Mouse (Mus musculus) right cerebral cortex, postnatal 14 days (tissue): ENCODE measurements around the gene Tmem167b.
A peak's percentile ranks its signal among the peaks of the same experiment; 100 is the strongest.
"Not testable (repeated sequence)": the region's sequence is repeated elsewhere in the genome, so short reads cannot be mapped to it uniquely, and the experiment has no call there.

Experiments
- DNase-seq: peaks from one replicate; pipeline ENCODE4 v3.0.0; 2022

Tmem167b gene

DNA sequence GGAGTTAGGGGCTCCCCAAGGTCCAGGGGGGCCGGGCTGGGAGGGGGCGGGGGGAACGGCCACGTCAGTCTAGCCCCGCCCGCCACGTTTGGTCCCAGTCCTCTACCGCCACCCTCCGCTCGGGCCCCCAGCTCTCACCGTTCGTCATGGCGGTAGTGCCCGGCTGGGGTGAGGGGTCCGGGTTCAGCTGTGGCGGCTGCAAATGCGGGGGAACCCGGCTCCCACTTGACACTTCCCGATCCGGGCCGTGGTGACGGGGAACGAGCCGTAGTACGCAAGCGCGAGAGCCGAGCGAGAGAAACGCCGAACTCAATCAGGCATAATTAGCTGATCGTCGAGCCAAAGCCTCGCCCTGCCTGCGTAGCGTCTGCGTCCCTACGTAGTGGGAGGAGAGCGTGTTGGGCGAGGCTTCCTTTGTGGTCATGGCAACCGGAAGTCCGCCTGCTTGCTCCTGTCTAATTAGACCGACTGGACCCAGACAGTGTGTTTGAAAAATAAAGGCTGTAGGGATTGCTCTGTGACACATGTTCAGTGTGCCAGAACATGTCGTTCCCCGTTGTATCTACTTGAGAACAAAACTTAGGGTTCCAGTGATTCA, at the start of gene Tmem167b:
Gene Tmem167b (minus strand): TSS at position 334 of the 598 bp plus-strand sequence.
- DNase-seq, result peak; percentile 96

DNA sequence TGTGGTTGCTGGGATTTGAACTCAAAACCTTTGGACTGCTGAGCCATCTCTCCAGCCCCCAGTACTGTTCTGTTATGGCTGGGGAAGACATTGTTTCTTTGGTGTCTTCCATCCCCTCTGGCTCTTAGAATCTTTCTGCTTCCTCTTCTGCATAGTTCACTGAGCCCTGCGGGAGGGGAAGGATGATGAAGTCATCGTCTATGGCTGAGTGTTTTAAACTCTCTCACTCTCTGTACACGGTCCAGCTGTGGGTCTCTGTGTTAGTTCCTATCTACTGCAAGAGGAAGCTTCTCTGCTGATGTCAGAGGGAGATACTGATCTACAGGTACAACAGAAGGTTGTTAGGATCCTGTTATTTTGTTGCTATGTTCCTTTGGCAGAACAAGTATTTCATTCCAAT, 46.6 kb upstream of the Tmem167b start:
- no peak for DNase-seq

GRCm38 (mm10) chr3:108591530-108592522, 29.6 kb upstream of the Tmem167b start:
- DNase-seq, result peak; percentile 25

GRCm38 (mm10) chr3:108590786-108591529, 28.7 kb upstream of the Tmem167b start, which contains the start of gene Wdr47:
Gene Wdr47 (plus strand): TSS chr3:108591279.
- peak; percentile 95 for DNase-seq

DNA sequence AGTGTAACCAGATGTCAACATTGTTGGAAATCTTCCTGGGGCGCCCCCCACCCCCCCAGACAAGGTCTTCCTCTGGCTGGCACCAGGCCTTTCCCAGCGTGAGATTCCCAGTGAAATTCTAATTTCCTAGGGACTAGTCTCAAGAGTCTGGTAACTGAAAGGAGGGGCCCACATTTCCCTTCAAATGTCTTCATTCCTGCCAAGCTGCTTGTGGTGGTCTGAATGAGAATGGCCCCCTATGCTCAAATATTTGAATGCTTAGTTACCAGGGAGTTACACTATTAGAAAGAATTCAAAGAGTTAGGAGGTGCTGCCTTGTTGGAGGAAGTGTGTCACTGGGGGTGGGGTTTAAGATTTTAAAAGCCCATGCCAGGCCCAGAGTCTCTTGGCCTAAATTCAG, 26.2 kb upstream of the Tmem167b start:
- no peak for DNase-seq

- DNase-seq, result no peak
Observed at GRCm38 (mm10) chr3:108584580-108584979, 22.3 kb upstream of the Tmem167b start.

- DNase-seq, result no peak
Observed at GRCm38 (mm10) chr3:108574018-108574417, 11.8 kb upstream of the Tmem167b start.

- no peak for DNase-seq
Observed at GRCm38 (mm10) chr3:108572309-108573010, 10.2 kb upstream of the Tmem167b start.

DNA sequence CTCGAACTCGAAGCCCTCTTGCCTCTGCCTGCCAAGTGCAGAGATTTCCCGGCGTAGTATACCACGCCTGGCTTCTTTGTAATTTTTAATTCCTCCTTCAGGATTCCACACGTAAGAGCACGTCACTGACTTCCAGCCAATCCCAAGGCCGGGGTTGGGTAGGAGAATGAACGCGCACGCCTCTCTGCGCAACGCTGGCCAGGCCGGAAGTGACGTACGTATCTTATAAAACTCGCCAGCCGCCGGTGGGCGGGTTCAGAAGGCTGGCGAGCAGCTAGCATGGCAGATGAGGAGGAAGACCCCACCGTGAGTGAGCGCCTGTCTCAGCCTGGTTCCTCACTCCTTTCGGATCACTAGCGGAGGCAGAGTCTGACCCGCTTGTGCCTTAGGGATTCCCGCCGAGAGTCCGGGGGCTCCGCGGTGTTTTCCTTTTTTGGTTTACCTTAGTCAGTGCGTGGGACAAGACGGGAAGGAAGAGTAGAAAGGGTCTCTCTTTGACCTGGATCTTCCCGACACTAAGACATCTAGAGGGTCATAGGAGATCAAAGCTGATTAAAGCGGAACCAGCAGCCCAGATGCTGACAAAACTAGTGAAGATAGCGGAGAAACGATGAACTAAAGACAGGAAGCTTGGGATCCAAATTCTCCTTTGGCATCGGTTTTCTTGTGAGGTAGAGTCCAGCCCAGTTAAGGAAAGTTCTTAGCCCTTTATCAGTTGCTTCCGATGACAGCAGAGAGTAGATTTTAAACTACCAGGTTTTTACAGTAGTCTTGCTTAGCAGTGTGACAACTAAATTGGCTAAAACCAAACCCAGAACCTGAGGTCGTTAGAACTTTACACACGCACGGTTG, 9.4 kb upstream of the Tmem167b start, which contains the start of gene Taf13:
Gene Taf13 (plus strand): TSS at position 256 of the 852 bp plus-strand sequence.
- peak; percentile 95 for DNase-seq

GRCm38 (mm10) chr3:108570813-108571212, 8.5 kb upstream of the Tmem167b start:
- DNase-seq, result no peak

GRCm38 (mm10) chr3:108569636-108570035, 7.4 kb upstream of the Tmem167b start:
- DNase-seq, result not testable (repeated sequence)

DNA sequence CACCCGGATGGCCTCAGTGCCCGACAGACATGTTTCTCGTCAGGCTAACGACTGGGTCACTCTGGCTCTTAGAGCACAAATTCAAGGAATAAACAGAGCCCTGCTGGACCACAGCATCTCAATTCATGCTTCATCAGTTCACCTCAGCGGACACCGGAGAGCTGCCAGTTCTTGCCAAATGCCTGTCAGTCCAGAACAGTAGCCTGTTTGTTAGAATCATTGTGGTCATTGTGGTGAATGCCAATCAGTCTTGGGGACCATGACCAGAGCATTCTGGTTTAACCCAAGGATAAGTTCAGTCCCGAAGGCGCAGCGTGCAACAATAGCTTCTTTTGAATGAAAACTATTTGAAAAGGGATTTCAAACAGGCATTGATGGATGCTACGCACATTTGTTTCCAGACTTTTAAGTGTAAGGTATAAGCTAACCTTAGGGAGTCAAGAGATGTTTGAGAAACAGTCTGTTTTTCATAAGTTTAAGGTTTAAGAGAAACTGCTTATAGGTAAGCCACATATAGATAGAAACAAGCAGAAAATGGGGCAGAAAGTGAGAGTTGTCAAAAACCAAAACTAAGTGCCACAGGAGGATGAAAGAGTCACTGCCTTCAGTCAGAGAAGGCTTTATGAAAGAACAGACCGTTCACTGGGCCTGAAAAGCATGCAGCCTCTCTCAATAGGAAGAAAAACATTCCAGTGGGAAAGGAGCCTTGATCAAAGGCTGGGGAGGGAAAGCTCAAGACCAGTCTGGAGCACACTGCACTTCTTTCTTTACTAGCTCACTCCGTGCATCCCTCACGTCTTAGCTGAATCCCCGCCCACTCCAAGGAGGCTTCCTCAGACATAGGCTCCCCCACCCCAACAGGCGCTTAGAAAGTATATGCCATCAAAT, 6.0 kb upstream of the Tmem167b start:
- no peak for DNase-seq

GRCm38 (mm10) chr3:108563309-108563708, 1.0 kb upstream of the Tmem167b start:
- DNase-seq, result peak; percentile 78

GRCm38 (mm10) chr3:108562777-108563271, 558 bp upstream of the Tmem167b start:
- no peak for DNase-seq

DNA sequence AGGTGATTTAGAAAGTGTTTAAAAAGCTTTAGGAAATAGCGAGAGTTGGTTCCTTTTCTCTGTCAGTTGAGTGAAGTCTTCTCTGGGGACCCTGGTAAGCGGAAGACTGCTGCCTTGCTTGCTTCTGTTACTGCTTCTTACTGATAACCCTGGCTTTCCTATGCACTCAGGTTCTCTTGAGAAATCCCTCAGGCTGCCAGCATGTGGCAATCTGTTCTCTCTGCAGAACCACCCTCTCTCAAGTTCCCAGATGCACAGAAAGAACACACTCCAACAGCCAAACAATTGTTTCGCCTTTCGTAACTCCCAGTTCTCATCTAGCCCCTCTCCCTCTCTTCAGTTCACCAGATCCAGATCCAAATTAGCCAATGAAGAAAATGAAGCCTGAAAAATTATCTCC, 4.4 kb downstream of the Tmem167b start:
- no peak for DNase-seq

DNA sequence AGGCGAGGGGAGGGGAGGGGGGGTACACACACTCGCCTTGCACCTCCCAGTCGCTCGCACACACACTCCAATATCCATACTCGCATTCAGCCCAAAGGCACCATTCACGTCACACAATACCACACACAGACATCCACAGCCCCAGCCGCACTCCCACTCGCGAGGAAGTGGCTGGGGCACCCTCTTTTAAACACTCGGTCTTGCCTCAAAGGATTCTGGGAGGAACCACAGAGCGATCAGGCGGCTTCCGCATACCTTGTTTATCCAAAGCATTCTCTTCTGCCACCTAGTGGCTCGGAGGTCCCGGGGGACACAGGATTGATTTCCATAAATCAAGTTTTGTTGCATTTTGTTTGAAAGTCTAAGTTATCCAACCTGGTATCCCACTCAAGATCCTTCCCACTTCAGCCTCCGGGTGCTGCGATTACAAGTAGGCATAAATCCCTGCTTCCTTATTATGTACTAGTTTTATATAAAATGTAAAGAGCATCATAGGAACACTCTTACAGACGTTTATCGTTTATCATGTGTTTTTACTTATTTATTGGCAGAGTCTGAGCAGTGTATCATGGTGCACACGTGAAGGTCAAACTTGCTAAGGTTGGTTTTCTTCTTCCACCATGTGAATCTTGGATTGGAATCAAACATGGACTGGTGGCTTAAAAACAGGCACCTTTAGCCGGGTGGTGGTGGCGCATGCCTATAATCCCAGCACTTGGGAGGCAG, 7.5 kb downstream of the Tmem167b start:
- peak; percentile 90 for DNase-seq

DNA sequence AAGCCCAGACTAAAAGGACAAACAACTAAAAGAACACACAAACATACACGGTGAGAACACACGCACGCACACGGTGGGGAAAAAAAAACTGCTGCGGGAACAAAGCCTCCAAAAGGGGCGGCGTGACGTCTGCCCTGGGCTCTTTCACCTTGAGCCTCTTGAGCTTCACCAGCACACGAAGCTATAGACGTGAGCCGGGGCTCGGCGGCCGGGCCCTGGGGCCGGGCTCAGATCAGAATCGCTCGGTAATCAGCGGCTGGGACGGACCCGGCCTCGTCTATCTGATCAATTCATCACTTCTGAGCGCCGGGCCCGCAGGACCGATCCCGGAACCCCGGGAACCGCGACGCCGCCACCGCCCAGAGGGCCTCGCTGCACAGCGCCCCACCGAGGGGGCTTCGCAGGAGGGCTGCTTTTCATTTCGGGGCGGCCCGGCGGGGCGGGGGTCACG, 8.1 kb downstream of the Tmem167b start:
- peak; percentile 60 for DNase-seq

DNA sequence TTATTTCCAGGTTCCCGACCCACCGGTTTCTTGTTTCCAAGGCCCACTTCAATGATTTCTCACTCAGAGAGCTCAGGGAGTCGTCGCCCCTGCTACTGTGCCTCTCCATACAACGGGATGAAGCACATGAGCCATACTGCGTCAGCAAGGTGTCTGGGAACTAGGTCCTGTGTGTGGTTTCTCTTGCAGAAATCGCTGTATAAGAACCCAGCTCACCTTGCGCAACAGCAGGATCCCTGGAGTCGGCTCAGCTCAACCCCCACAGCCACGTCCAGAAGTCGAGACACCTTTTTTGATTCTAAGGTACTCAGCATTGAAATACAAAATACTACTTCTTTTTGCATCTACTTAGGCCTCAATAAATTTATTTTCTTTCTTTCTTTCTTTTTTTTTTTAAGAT, 20.0 kb downstream of the Tmem167b start:
- DNase-seq, result no peak

DNA sequence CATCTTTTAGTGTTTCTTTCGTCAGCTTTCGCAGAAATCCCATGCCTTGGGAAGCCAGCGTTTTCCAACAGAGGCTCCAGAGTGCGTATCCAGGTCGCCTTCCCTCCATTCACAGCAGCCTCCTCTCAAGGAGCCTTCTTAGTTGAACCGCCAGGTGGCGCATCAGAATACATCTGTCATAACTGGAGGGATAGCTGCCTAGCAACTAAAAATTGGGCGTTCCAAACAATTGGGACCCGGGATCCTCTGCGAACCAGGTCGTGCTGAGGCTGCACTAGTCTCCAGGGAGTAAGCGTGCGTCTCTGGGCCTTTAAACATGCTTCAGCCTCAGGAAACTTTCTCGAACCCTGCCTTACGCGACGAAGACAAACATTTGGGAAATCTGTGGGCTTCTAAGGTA, 25.0 kb downstream of the Tmem167b start:
- DNase-seq, result peak; percentile 89
